Mouse (Mus musculus): Measurements from ENCODE around the gene Plpp7. TPM values are rescaled to one million over a fixed set of nuclear protein-coding genes. Genes with fewer than 3 reads are reported as not detected.
A peak's percentile ranks its signal among the peaks of the same experiment; 100 is the strongest.

Plpp7 gene
- total and polyA plus RNA-seq, 3 experiments, result 7.3 to 15.1 TPM; not detected in 1

DNA sequence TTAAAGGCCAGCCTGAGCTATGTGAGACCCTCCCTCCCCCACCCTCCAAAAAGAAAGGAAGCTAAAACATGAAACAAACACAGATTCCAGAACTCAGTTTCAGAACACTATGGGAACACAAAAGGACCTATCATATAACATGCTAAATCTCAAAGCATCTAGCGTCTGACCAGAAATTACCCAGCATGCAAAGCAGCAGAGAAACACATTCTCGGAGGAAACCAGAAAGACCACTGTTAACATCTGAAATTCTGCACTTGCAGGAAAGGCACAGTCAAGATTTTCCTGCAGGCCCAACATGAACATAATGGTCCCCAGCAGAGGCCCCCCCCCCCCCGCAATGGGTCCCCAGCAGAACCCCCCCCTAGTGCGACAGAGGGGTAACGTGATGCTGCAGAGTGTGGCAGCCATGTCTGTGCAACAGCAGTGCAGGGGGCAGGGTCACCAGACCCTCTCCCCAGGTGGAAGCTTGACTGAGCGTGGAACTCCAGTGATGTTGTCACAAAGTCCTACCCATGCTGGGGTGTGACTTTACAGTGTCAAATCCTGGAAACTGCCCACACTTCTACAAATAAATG is 35.0 kb upstream of the Plpp7 start:
- Histone ChIP-seq H3K27ac (ENCODE audit: control insufficient read depth, low read depth, low read length) (peak overlapping the region; percentile 82; the same call in 1 of the 2 replicates), H3K4me3 (ENCODE audit: control insufficient read depth in 1 of 2, insufficient read depth in 1 of 2, low read depth in 2 of 2, low read length in 2 of 2) (no peak overlapping the region), H3K27me3 (ENCODE audit: control insufficient read depth in 1 of 2, insufficient read depth in 2 of 2, low read length in 2 of 2) (no peaks in the 10 kb centered on the region), H3K4me1 (ENCODE audit: control insufficient read depth in 1 of 2, insufficient read depth in 2 of 2, low read length in 2 of 2) (peaks cover 33 to 48% of the 10 kb centered on the region in 2 experiments), H3K9me3 (replicated peaks; ENCODE audit: insufficient read depth, low read length) (no peaks in the 10 kb centered on the region), H3K36me3 (ENCODE audit: control insufficient read depth in 1 of 2, insufficient read depth in 2 of 2, low read length in 2 of 2) (peaks cover 0 to 41% of the 10 kb centered on the region in 2 experiments; a peak in 2 of 4 replicates), H3K9ac (ENCODE audit: control insufficient read depth, low read depth, low read length, poor library complexity, severe bottlenecking) (no peak overlapping the region), H3K79me2 (ENCODE audit: control insufficient read depth, insufficient read depth, low read length, poor library complexity) (no peaks in the 10 kb centered on the region)
- TF ChIP-seq HCFC1 (IDR thresholded peaks at IDR 0.05; ENCODE audit: low read depth, low read length) (no peak), UBTF (IDR thresholded peaks at IDR 0.05; ENCODE audit: borderline replicate concordance, insufficient read depth, low read depth, low read length) (no peak), GATA1 (IDR thresholded peaks at IDR 0.05; ENCODE audit: low read depth, low read length) (no peak), ZMIZ1 (IDR thresholded peaks at IDR 0.05; ENCODE audit: low read depth, low read length) (no peak)
- no peak for DNase-seq (ENCODE audit: low read depth, low spot score)

GRCm38 (mm10) chr2:32061189-32061588 is 34.1 kb upstream of the Plpp7 start:
- peaks cover 33 to 44% of the 10 kb centered on the region in 2 experiments for H3K4me1 ChIP-seq (ENCODE audit: control insufficient read depth in 1 of 2, insufficient read depth in 2 of 2, low read length in 2 of 2)
- no peak for TF ChIP-seq NRF1 (IDR thresholded peaks at IDR 0.05; ENCODE audit: insufficient read depth, low read depth, low read length, poor library complexity, severe bottlenecking)
- TF ChIP-seq HCFC1 (IDR thresholded peaks at IDR 0.05; ENCODE audit: low read depth, low read length), result no peak
- TF ChIP-seq ZC3H11A (IDR thresholded peaks at IDR 0.05; ENCODE audit: low read depth, low read length), result no peak
- TF ChIP-seq ZKSCAN1 (IDR thresholded peaks at IDR 0.05; ENCODE audit: low read depth, low read length), result no peak
- no peak for TF ChIP-seq ELF1 (IDR thresholded peaks at IDR 0.05; ENCODE audit: low read depth, low read length)
- TF ChIP-seq CHD1 (IDR thresholded peaks at IDR 0.05; ENCODE audit: low read depth, low read length), result no peak
- 0 out of 2 replicates have a peak, but pooled peaks have one; percentile 3 for TF ChIP-seq MAZ (IDR thresholded peaks at IDR 0.05; ENCODE audit: low read depth, low read length)
- peak; percentile 66 for TF ChIP-seq TCF12 (IDR thresholded peaks at IDR 0.05; ENCODE audit: low read depth, low read length)
- no peak for TF ChIP-seq POLR2A (IDR thresholded peaks at IDR 0.05; ENCODE audit: control insufficient read depth in 1 of 2, insufficient read depth in 1 of 2, low read depth in 1 of 2, low read length in 2 of 2, poor library complexity in 1 of 2)
- no peak for TF ChIP-seq E2F4 (IDR thresholded peaks at IDR 0.05; ENCODE audit: borderline replicate concordance, low read depth, low read length)
- peak; percentile 33 for TF ChIP-seq TAL1 (IDR thresholded peaks at IDR 0.05; ENCODE audit: low read length)
- no peak for TF ChIP-seq ZNF384 (IDR thresholded peaks at IDR 0.05; ENCODE audit: low read depth, low read length)
- no peak for TF ChIP-seq GABPA (IDR thresholded peaks at IDR 0.05; ENCODE audit: low read depth, low read length)
- no peak for TF ChIP-seq MAX (IDR thresholded peaks at IDR 0.05; ENCODE audit: low read length)
- no peak for TF ChIP-seq SMC3 (IDR thresholded peaks at IDR 0.05; ENCODE audit: low read depth, low read length)
- peak; percentile 27; the same call in 1 of the 2 replicates for TF ChIP-seq GATA1 (IDR thresholded peaks at IDR 0.05; ENCODE audit: low read depth, low read length)
- no peak; the same call in 1 of the 2 replicates for TF ChIP-seq SIN3A (IDR thresholded peaks at IDR 0.05; ENCODE audit: low read length)
- no peak for TF ChIP-seq NELFE (IDR thresholded peaks at IDR 0.05; ENCODE audit: low read depth, low read length)
- no peak for TF ChIP-seq TBP (IDR thresholded peaks at IDR 0.05; ENCODE audit: low read depth, low read length)
- TF ChIP-seq UBTF (IDR thresholded peaks at IDR 0.05; ENCODE audit: borderline replicate concordance, insufficient read depth, low read depth, low read length), result no peak
- TF ChIP-seq USF1 (IDR thresholded peaks at IDR 0.05; ENCODE audit: low read depth, low read length), result no peak
- TF ChIP-seq RCOR1 (IDR thresholded peaks at IDR 0.05; ENCODE audit: low read depth, low read length), result peak; percentile 38; the same call in 1 of the 2 replicates
- TF ChIP-seq ETS1 (IDR thresholded peaks at IDR 0.05; ENCODE audit: low read depth, low read length), result no peak
- TF ChIP-seq EP300 (IDR thresholded peaks at IDR 0.05; ENCODE audit: low read depth in 1 of 2, low read length in 2 of 2), result peak; percentile 58 to 64; a peak in 3 of 4 replicates
- TF ChIP-seq CTCF (IDR thresholded peaks at IDR 0.05 in 2 of 3, conservative IDR thresholded peaks at IDR 0.05 in 1 of 3; ENCODE audit: control insufficient read depth in 1 of 3, insufficient read depth in 1 of 3, low read depth in 2 of 3, low read length in 3 of 3, poor library complexity in 1 of 3, severe bottlenecking in 1 of 3), result no peak
- no peak for TF ChIP-seq MXI1 (IDR thresholded peaks at IDR 0.05; ENCODE audit: low read depth, low read length)
- H3K4me3 ChIP-seq (ENCODE audit: control insufficient read depth in 1 of 2, insufficient read depth in 1 of 2, low read depth in 2 of 2, low read length in 2 of 2), result no peak overlapping the region; a peak in 1 of 4 replicates
- H3K27me3 ChIP-seq (ENCODE audit: control insufficient read depth in 1 of 2, insufficient read depth in 2 of 2, low read length in 2 of 2), result no peaks in the 10 kb centered on the region
- peak overlapping the region; percentile 19 for H3K9ac ChIP-seq (ENCODE audit: control insufficient read depth, low read depth, low read length, poor library complexity, severe bottlenecking)
- H3K27ac ChIP-seq (ENCODE audit: control insufficient read depth, low read depth, low read length), result peak overlapping the region; percentile 82
- peak; percentile 68 for DNase-seq (ENCODE audit: low read depth, low spot score)
- no peaks in the 10 kb centered on the region for H3K79me2 ChIP-seq (ENCODE audit: control insufficient read depth, insufficient read depth, low read length, poor library complexity)
- no peaks in the 10 kb centered on the region for H3K9me3 ChIP-seq (replicated peaks; ENCODE audit: insufficient read depth, low read length)
- H3K36me3 ChIP-seq (ENCODE audit: control insufficient read depth in 1 of 2, insufficient read depth in 2 of 2, low read length in 2 of 2), result peaks cover 0 to 38% of the 10 kb centered on the region in 2 experiments; a peak in 2 of 4 replicates

Data from MEL (cell line).